Mouse (Mus musculus): ENCODE results near the gene Cdr2l. TPM values are rescaled to one million over a fixed set of nuclear protein-coding genes. Genes with fewer than 3 reads are reported as not detected.

The Cdr2l gene
- polyA plus RNA-seq, 1 experiment = 0.15 TPM

DNA sequence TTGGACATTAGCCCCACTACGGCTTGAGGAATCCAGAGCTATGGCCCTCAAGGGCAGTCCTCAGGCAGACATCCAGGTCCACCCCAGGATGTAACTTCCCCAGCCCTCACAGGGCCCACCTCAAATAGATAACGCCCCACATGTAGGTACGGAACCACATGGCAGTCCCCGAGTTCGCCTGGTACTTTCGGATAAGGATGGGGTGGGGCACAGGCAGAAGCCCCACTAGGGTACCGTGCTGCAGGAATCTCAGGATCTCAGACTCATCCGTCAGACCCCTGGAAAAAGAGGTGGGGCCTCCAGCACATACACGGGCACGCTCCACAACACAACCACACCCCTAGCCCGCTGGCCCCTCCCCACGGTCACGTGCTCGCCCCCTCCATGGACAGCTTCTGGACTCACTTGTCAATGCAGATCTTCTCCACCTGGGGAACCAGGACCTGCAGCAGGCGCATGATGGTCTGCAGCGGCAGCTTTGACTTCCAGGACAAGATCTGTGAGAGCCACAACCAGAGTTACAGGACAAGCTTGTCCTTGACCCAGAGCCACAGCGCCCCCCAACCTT, 33.0 kb upstream of the Cdr2l start:
- H3K4me3 ChIP-seq (ENCODE audit: insufficient read depth, low read length) = no peak overlapping the region
- H3K27ac ChIP-seq (ENCODE audit: insufficient read depth, low read depth, low read length) = no peak overlapping the region
- TF ChIP-seq CTCF (IDR thresholded peaks at IDR 0.05; ENCODE audit: low read depth, low read length) (no peak), POLR2A (IDR thresholded peaks at IDR 0.05; ENCODE audit: borderline replicate concordance, low read depth, low read length) (no peak)
- peaks cover 3% of the 10 kb centered on the region for H3K4me1 ChIP-seq (ENCODE audit: control insufficient read depth, insufficient read depth, low read length)

DNA sequence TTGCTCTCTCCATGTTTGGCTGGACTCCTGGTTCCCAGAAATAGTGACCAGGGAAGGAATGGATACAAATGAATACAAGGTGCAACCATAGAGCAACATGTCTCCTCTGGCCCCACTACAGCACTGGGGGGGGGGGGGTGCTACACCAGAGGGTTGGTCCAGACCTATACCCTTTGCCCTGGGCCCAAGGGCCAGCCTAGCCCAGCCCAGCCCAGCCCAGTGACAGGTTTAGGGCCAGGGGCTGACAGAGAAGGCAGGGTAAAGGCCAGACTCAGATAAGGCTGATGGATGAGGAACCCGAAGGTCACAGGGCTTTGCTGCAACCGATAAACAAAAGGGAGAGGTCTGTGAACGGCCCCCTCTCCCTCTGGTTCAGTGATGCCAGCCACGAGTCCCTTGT, 31.7 kb upstream of the Cdr2l start:
- TF ChIP-seq POLR2A (IDR thresholded peaks at IDR 0.05; ENCODE audit: borderline replicate concordance, low read depth, low read length) (no peak), CTCF (IDR thresholded peaks at IDR 0.05; ENCODE audit: low read depth, low read length) (no peak)
- no peak overlapping the region for H3K27ac ChIP-seq (ENCODE audit: insufficient read depth, low read depth, low read length)
- H3K4me3 ChIP-seq (ENCODE audit: insufficient read depth, low read length) = no peak overlapping the region
- H3K4me1 ChIP-seq (ENCODE audit: control insufficient read depth, insufficient read depth, low read length) = peaks cover 3% of the 10 kb centered on the region

DNA sequence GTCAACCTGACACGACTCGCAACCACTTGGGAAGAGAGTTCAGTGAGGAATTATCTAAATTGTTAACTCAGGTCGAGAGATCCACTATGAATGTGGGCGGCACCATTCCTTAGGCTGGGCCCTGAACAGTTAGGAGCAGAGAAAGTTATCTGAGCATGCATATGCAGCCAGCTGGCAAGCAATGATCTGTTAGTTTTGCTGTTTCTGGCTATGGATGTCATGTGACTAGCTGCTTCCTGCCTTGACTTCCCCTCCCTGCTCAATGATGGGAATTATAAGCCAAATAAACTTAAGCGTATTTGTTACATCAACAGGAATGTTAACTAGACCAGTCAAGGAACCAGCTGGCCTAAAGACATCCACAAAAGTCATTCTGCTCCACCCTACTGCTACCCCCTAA, 28.3 kb upstream of the Cdr2l start:
- TF ChIP-seq CTCF (IDR thresholded peaks at IDR 0.05; ENCODE audit: low read depth, low read length) (no peak), POLR2A (IDR thresholded peaks at IDR 0.05; ENCODE audit: borderline replicate concordance, low read depth, low read length) (no peak)
- Histone ChIP-seq H3K4me3 (ENCODE audit: insufficient read depth, low read length) (no peak overlapping the region), H3K27ac (ENCODE audit: insufficient read depth, low read depth, low read length) (no peak overlapping the region), H3K4me1 (ENCODE audit: control insufficient read depth, insufficient read depth, low read length) (peaks cover 3% of the 10 kb centered on the region)

DNA sequence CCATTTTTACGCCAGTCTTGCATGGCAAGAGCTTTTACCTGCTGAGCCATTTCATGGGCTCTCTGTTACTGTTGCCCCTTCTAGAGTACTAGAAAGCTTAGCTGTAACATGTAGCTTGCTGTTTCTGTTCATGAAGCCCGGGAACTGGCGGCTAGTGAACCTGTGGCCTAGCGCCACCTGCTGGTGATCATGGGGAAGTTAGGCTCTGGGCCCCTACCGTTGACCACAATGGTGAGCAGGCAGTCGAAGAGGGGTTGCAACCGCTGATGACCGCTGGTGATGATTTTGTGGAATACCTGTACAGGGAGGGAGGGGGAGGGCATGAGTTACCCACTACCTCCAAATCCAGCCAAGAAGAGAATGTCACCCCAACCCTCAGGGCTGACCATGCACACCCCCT, 27.5 kb upstream of the Cdr2l start:
- peak; percentile 71 for TF ChIP-seq CTCF (IDR thresholded peaks at IDR 0.05; ENCODE audit: low read depth, low read length)
- no peak for TF ChIP-seq POLR2A (IDR thresholded peaks at IDR 0.05; ENCODE audit: borderline replicate concordance, low read depth, low read length)
- Histone ChIP-seq H3K4me3 (ENCODE audit: insufficient read depth, low read length) (no peak overlapping the region), H3K27ac (ENCODE audit: insufficient read depth, low read depth, low read length) (no peak overlapping the region), H3K4me1 (ENCODE audit: control insufficient read depth, insufficient read depth, low read length) (peaks cover 3% of the 10 kb centered on the region)

DNA sequence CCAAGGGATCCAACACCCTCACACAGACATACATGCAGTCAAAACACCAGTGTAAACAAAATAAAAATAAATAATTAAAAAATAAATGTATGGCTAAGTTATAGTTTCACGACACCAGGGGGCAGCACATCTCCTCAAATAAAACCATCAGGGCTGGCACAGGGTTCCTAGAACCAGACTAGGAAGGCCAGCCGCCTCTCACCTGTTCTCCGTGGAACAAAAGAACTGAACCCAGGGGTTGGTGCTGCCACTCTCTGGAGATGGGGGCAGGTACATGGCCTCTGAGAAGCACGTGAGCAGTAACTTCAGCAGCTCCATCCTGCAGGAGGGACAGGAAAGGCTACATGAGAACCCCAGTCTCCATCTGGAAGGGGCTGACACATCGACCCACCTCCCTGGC, 23.2 kb upstream of the Cdr2l start:
- TF ChIP-seq CTCF (IDR thresholded peaks at IDR 0.05; ENCODE audit: low read depth, low read length) = no peak
- no peak for TF ChIP-seq POLR2A (IDR thresholded peaks at IDR 0.05; ENCODE audit: borderline replicate concordance, low read depth, low read length)

DNA sequence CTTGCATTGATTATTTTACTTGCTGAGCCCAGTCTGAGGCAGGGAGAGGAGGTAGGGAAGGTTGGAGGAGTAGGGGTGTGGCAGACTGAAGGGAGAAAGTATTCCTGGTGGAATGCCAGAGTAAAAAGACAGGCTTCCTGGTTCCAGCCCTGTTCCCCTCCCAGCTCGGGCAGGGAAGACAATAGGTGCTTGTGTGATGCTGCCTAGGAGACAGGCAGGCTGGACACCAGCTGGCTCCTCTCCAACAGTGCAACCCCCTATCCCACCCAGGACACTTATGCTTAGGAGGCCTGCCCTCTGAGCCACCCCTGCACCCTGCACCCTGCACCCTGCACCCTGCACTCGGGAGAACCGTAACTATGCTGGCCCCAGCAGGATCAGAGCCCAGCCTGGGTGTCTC, 22.4 kb upstream of the Cdr2l start:
- TF ChIP-seq POLR2A (IDR thresholded peaks at IDR 0.05; ENCODE audit: borderline replicate concordance, low read depth, low read length) = no peak
- Histone ChIP-seq H3K4me1 (ENCODE audit: control insufficient read depth, insufficient read depth, low read length) (0 out of 2 replicates have a peak, but pooled peaks cover 2% of the 10 kb centered on the region), H3K4me3 (ENCODE audit: insufficient read depth, low read length) (no peak overlapping the region), H3K27ac (ENCODE audit: insufficient read depth, low read depth, low read length) (no peak overlapping the region)

More for the DNA sequence above, 23.2 kb upstream of the Cdr2l start:
- H3K4me1 ChIP-seq (ENCODE audit: control insufficient read depth, insufficient read depth, low read length) = peaks cover 2% of the 10 kb centered on the region; the same call in 1 of the 2 replicates
- no peak overlapping the region for H3K4me3 ChIP-seq (ENCODE audit: insufficient read depth, low read length)
- H3K27ac ChIP-seq (ENCODE audit: insufficient read depth, low read depth, low read length) = no peak overlapping the region

DNA sequence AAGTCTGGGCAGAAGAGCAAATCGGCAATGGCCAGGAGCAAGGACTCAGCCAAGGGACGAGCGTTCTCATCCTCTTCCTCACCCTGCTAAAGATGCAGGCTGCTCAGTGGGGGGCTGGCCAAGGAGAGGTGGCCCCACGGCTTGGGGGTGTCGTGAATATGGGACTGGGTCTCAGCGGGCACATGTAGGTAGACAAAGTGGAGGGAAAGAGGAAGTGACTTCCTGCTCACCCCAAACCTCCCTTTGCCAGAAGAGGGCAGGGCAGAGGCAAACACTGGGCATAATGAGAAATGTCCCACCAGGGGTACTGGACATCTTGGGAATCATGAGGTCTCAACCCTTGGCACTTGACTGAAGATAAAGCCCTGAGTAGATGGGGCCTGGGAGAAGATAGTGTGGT, 22.0 kb upstream of the Cdr2l start:
- TF ChIP-seq POLR2A (IDR thresholded peaks at IDR 0.05; ENCODE audit: borderline replicate concordance, low read depth, low read length) (no peak), CTCF (IDR thresholded peaks at IDR 0.05; ENCODE audit: low read depth, low read length) (peak; percentile 13; the same call in 1 of the 2 replicates)
- H3K27ac ChIP-seq (ENCODE audit: insufficient read depth, low read depth, low read length) = no peak overlapping the region
- 0 out of 2 replicates have a peak, but pooled peaks cover 2% of the 10 kb centered on the region for H3K4me1 ChIP-seq (ENCODE audit: control insufficient read depth, insufficient read depth, low read length)
- no peak overlapping the region for H3K4me3 ChIP-seq (ENCODE audit: insufficient read depth, low read length)

DNA sequence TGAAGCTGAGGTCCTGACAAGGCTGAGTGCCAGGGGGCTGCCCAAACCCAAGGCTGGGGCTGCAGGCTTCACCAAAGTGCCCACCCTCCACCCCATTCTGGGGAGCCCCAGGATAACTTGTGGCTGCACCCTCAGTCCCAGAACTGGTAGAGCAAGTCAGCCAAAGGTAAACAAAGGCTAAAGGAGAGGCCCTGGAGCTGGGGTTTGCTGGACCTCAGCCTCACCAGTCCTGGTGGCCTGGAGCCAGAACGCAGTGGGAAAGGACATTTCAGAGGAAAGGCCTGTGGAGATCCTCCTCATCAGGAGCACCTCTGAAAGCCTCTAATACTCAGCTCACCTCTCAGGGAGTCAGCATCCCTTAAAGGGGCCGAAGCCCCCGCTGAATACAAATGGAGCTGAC, 17.6 kb upstream of the Cdr2l start:
- no peak for TF ChIP-seq CTCF (IDR thresholded peaks at IDR 0.05; ENCODE audit: low read depth, low read length)
- H3K4me1 ChIP-seq (ENCODE audit: control insufficient read depth, insufficient read depth, low read length) = peaks cover 3% of the 10 kb centered on the region; the same call in 1 of the 2 replicates
- H3K4me3 ChIP-seq (ENCODE audit: insufficient read depth, low read length) = no peak overlapping the region
- no peak overlapping the region for H3K27ac ChIP-seq (ENCODE audit: insufficient read depth, low read depth, low read length)

DNA sequence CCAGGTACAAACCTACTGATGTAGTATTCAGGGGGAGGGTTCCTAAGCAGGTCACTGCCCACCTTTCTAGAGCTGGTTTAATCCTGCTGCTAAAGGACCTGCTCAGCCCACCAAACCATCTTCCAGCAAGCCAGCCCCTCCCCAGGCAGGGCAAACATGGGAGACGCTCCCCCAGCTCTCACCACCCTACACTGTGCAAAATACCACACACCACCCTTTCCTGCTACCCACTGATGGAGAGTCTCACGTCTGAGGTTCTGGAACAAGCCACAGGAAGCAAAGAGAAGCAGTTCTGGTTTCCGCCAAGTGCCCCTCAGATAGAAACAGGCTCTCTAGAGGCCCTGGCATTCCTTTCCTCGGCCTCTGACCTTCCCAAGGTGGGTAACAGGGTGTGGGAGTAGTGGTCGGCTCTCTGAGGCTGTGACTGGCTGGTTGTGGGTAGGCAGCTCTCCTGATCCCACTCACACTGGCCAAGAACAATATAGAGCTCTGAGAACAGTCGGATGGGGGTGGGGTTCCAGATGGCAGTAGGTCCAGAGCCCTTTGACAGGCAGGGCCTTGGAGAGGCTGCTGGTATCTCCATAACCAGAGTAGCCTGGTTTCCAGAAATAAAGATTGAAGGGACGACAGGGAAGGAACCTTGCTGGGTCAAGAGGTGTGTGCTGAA, 15.5 kb upstream of the Cdr2l start:
- H3K27ac ChIP-seq (ENCODE audit: insufficient read depth, low read depth, low read length) = no peak overlapping the region
- peaks cover 2% of the 10 kb centered on the region; the same call in 1 of the 2 replicates for H3K4me1 ChIP-seq (ENCODE audit: control insufficient read depth, insufficient read depth, low read length)
- H3K4me3 ChIP-seq (ENCODE audit: insufficient read depth, low read length) = no peak overlapping the region
- TF ChIP-seq CTCF (IDR thresholded peaks at IDR 0.05; ENCODE audit: low read depth, low read length) (no peak), POLR2A (IDR thresholded peaks at IDR 0.05; ENCODE audit: borderline replicate concordance, low read depth, low read length) (no peak)

DNA sequence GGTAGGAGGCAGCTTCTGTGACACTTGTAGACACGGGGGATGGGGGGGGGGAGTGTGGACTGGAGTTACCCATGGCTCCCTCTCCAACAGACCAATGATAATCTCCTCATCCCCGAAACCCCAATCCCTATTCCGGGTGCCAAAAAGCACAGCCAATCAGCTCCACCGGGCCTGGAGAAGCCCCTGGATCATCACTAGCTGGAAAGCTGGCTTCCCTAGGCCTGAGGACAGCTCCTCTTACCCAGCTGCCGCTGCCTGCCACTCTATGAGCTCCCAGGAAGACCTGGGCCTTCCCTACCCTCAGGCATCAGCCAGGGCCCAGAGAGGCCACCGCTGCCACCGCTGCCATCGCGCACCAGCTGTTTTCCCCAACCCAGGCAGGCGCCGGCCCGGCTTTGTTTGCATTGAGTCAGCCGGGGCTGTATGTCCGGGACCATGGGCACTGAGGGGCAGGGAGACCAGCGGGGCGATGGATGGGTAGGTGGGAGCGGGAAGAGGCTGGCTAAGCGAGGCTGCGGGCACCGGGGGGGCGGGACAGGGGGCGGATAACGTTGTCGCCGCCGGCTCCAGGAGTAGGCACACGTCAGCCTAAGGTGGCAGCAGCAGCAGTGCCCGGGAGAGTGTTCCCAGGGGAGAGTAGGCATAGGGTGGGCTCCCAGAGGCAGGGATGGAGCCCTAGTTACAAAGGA, 14.9 kb upstream of the Cdr2l start:
- Histone ChIP-seq H3K4me3 (ENCODE audit: insufficient read depth, low read length) (peak overlapping the region; percentile 55), H3K27ac (ENCODE audit: insufficient read depth, low read depth, low read length) (no peak overlapping the region), H3K4me1 (ENCODE audit: control insufficient read depth, insufficient read depth, low read length) (peaks cover 2% of the 10 kb centered on the region; the same call in 1 of the 2 replicates)
- TF ChIP-seq POLR2A (IDR thresholded peaks at IDR 0.05; ENCODE audit: borderline replicate concordance, low read depth, low read length) = no peak
- TF ChIP-seq CTCF (IDR thresholded peaks at IDR 0.05; ENCODE audit: low read depth, low read length) = no peak
